Mouse (Mus musculus) lung, postnatal 14 days (tissue): Measurements from ENCODE around the gene Ikzf2.

Experiments
- DNase-seq: peaks from one replicate; pipeline ENCODE4 v3.0.0; 2021

Ikzf2 gene

GRCm38 (mm10) chr1:69506615-69507159, 180.4 kb downstream of the Ikzf2 start:
- DNase-seq = no peak

- DNase-seq = no peak
Observed at GRCm38 (mm10) chr1:69506011-69506410, 181.0 kb downstream of the Ikzf2 start.

- no peak for DNase-seq
Observed at GRCm38 (mm10) chr1:69500388-69500787, 186.7 kb downstream of the Ikzf2 start.

- no peak for DNase-seq
Observed at GRCm38 (mm10) chr1:69499652-69500051, 187.4 kb downstream of the Ikzf2 start.

GRCm38 (mm10) chr1:69498862-69499306, 188.2 kb downstream of the Ikzf2 start:
- no peak for DNase-seq

GRCm38 (mm10) chr1:69496055-69496454, 191.0 kb downstream of the Ikzf2 start:
- DNase-seq = no peak

GRCm38 (mm10) chr1:69493309-69494047, 193.6 kb downstream of the Ikzf2 start:
- DNase-seq = no peak

GRCm38 (mm10) chr1:69492013-69492412, 195.0 kb downstream of the Ikzf2 start:
- DNase-seq = no peak

GRCm38 (mm10) chr1:69489026-69489425, 198.0 kb downstream of the Ikzf2 start:
- no peak for DNase-seq

- DNase-seq = no peak
Observed at GRCm38 (mm10) chr1:69488625-69489024, 198.4 kb downstream of the Ikzf2 start.
